Mouse (Mus musculus) inflammation-experienced regulatory T-cells, adult 6 months (primary cell): ENCODE measurements around the gene Stub1. TPM values are rescaled to one million over a fixed set of nuclear protein-coding genes. Genes with fewer than 3 reads are reported as not detected.

Experiments used
- ATAC-seq: one replicate; pipeline ENCODE4 v1.8.0; 2017
- polyA plus RNA-seq, 3 experiments: library from polyadenylated mRNA; unstranded; fragments of 100-300 nt; shearing (Covaris generic); gene quantifications; one replicate each; pipeline ENCODE4 v1.2.1; 2017

The Stub1 gene
- polyA plus RNA-seq, 3 experiments from 2014 or later, result 60.7 to 79.7 (median 78.2) TPM

DNA sequence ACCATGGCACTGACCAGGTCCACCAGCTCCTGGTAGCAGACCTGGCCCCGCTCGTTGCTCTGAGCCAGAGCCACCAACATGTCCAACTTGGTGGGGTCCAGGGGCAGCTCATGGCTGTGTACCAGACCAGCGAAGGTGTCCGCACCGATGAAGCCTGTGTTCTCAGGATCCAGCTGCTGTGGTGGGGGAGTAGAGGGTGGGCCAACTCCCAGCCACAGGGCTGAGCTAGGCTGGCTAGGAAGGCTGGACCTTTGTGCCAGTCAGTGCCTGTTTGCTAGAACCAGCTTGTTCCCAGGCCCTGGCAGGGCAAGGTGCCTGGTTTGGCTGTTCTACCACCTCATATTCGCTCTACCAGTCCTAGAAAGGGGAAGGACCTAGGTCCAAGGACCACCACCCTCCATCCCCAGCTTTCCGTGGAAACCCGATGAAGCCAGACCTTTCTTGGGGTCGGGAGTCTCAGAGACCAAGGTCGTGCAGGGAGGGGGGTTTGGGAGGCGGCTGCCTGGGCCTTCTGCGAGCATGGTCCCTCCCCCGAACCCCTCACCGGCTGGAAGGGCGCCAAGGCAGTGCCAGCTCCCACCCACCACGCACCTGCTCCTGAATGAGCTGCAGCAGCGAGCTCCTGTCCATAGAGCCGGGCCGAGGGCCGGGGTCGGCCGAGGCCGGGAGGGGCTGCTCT, 3.3 kb upstream of the Stub1 start:
- no peak for ATAC-seq

DNA sequence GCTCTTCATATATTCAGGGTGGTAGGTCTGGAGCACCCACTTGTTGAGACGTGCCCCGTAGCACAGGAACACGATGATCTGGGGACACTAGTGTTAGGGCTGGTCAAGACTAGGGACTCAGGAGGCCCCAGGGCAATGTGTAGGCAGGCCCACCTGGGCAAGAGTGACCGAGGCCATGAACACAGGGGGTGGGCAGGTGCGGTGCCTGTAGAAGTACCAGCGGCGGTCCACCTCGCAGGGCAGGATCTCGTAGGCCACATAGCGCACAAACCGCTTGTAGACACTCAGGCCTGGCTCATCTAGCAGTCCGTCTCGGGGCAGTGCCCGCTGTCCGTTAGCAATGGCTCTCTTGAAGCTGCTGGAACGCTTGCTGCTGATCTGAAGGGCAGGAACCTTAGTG, 2.6 kb upstream of the Stub1 start:
- no peak for ATAC-seq

DNA sequence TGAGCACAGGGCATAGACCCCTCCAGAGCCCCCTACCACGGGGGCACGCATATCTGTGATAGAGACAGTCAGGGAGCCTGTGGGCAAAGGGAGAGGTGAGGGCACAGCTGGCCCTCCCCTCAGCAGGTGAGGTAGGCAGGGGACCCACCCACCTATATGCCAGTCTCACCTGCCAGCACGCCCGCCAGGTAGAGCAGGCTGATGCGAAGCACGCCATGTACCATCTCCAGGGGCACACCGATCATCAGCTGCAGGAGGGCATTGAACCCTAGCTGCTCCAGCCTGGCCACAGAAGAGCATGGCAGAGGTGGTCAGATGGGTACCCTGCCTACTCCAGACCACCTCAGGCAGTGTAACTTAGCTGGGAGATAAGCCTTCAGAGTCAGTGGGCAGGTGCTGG, 2.1 kb upstream of the Stub1 start:
- ATAC-seq, result no peak

DNA sequence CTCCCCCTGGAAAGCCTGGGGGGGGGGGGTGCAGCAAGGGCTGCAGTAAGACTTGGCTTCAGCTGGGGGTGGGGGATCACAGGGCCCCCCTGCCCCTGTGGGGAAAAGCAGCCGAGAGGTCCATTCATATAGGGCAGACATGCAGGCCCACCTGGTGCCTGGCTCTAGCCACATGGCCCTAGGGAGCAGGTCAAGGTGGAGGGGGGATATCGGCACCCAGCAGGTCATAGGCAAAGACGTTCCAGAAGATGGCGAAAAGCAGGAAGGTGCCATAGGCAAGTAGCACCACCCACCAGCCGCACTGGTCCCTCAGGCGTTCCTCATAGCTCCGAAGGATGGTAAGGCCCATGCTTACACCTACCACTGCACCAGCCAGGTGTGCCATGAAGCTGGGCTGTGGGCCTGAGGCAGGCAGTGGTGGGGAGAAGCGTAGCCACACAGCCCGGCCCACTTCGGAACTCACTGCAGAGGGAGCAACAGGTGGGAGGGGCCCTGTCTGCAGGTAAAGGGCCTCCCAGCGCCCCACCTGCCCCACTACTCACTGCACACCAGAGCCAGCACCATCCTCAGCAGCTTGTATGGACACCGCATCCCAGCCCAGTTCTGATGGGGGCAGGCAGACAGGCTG, 1.5 kb upstream of the Stub1 start:
- no peak for ATAC-seq

DNA sequence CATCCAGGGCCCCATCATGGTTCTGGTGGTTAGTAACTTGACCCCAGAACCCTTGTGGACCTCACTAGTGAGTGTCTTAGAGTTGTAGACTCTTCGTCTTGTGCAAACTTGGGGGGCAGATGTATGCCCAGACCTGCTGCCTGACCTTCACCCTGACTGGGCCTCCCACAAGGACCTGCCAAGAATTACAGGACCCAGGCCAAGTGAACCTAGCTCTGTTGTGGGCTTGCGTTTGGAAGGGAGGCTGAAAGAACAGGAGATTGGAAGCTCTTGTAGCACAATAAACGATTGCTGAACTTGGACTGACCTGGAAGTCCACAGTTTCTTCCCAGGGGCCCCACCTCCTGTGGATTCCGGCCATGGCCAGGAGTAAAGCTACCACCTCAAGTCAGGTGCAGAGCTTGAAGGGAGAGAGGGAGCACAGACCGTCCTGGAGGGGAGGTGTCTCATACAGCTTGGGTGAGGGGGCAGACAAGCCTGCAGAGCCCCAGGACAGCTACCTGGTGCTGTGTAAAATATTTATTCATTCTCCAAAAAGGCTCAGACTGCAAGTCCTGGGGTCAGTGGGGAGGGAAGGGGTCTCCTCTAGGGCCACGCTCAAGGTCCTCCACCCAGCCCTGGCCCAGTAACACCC, 874 bp upstream of the Stub1 start:
- ATAC-seq, result no peak

DNA sequence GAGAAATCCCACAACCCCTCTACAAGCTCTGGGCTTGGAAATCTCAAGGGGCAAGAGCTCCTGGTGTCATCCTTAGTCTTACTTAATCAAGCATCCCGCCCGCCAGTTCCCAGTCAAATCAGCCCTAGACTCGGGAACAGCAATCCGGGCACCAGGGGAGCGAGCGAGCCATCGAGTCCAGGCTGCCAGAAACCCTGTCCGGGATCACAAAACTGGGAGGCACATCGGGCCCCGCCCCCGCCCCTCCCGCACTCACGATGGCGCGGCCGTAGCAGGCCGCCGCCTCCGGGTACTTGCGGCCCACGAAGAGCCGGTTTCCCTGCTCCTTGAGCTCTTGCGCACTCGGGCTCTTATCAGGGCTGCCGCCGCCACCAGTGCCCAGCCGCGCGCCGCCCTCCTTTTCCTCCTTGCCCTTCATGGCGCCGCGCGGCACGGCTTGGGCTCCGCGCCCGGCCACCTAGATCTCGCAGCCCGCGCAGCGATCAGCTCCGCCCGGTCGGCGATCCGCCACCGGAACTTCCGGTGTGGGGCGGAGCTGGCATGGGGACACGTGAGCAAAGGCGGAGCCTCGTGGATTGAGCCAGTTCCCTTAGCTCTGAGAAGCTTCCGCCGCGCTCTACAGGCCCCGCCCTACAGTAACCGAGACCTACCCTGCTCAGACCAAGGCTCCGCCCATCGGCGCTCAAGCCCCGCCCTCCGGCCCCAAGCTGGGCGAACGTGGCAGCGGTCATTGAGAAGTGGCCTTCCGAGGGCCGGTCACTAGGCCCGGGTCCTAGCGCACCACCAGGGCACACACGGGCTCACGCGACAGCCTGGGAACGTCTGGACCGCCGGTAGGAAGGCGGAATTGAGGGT, 541 bp downstream of the Stub1 start:
- peak; percentile 95 for ATAC-seq

DNA sequence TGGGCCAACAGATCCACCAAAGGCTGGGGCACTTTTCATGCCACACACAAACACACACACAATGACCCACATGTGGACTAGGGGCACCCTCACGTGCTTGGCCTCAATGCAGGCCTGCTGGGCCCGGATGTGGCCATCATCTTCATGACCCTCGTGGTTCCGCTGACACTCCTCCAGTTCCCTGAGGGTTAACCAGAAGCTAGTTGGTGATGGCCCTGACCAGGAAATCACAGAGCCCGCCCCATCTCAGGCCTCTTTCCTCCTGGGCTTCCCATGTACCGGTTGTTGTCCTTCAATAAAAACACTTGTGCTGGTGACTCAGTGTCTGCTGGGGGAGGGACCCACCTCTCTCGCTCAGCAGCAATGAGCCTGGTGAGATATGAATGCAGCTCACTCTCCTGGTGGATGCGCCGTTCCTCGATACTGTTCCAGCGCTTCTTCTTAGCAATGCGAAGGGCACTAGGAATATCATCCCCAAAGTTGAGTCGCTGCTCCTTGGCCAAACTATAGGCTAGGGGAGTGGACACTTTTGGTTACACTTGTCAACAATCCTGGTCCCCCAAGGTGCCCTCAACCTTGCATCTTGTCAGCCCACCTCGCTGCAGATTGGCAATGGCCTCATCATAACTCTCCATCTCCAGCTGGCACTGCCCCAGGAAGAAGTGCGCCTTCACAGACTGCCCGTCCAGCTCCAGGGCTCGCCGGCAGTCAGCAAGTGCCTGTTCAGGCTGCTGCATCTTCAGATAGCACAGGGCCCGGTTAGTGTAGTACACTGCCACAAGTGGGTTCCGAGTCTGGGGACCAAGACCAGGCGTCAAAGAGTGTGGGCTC, 1.5 kb downstream of the Stub1 start:
- ATAC-seq, result no peak

DNA sequence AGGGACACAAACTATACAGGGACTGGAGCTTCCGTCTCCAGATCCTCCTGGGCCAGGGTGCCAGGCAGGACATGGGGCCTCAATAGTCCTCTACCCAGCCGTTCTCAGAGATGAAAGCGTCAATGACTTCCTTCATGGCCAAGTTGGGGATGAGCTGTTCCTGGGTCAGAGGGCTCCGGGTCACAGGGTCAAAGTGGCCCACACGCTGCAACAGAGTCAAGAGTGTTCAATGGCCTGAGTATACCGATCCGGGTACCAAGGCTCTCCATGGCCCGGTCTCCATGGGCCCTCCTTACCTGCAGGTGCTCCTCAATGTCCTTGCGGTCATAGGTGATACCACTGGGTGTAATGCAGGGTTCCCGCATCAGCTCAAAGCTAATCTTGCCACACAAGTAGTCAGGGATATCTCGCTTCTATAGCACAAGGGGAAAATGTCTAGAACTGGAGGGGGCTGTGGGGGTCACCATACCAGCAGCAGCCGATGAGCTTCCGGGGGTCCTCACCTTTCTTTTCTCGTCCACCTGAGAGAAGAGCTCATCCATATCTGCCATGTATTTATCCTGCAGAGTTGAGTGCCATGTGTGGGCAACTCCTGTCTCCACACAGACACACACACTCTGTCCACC, 2.3 kb downstream of the Stub1 start:
- no peak for ATAC-seq

DNA sequence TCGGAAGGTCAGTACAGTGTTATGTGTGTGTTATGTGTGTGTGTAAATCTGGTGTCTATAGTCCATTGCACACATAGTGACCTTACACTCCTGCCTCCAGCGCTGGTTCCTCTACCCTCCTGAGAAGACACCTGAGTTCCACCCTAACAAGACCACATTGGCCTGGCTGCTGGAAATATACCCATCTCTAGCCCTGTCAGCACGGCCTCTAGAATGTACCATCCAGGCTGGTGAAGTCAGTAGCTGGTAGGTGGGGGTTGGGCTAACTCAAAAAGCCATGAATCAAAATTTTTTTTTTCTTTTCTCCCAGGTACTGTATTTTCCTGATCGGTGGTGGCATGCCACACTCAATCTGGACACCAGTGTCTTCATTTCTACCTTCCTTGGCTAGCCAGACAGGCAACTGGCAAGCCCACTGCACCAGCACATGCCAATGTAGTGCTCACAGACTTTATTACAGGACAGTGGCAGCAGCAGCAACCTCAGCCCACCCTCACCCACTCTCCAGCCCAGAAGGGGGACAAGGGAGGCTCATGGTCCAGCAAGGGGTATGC, 2.9 kb downstream of the Stub1 start:
- no peak for ATAC-seq

DNA sequence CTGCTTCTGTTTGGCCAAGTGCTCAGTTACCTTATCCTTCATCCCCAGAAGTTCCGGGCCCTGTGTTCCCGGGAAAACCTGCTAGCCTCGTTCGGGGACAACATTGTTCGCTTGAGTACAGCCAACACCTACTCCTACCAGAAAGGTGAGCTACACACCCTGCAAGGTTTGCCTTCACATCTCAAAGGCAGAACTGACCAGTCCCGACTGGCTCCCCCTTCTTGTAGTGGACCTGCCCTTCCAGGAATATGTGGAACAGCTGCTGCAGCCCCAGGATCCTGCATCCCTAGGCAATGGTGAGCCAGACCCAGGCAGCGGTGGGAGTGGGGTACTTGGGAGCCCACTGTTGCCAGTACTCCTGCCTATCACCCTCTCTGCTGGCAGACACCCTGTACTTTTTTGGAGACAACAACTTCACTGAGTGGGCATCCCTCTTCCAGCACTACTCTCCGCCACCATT, 3.6 kb downstream of the Stub1 start:
- no peak for ATAC-seq

DNA sequence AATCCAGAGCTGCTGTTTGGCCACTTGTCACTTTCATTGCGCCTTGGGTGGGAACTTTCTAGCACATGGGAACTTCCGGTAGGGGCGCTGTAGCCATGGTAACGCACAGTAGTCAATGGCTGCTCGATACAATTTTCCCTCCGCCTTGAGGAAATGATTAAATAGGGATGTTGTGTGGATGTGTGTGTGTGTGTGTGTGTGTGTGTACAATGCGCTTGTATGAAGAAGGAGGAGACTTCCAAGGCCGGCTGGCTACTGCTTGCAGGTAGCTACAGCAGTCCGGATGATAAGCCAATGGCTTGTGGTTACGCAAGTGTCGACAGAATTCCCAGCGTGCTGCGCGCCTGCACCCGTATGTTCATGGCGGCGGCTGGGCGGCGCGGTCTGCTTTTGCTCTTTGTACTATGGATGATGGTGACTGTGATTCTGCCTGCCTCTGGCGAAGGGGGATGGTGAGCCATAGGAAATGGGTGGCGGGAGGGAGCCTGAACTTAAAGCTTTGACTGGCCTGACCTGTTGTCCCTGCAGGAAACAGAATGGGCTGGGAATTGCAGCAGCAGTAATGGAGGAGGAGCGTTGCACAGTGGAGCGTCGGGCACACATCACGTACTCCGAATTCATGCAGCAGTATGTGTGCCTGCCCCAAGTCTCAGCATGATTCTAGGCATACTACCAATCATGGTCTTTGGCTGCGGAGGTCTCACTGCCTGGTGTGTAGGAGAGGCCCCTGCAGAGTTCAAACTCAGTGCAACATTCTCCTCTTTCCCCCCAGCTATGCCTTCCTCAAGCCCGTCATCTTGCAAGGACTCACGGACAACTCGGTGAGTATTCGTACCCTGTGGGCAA, 4.3 kb downstream of the Stub1 start, which contains the start of gene Jmjd8:
Gene Jmjd8 (plus strand): TSS at position 156 of the 846 bp plus-strand sequence.
- ATAC-seq, result peak; percentile 56

DNA sequence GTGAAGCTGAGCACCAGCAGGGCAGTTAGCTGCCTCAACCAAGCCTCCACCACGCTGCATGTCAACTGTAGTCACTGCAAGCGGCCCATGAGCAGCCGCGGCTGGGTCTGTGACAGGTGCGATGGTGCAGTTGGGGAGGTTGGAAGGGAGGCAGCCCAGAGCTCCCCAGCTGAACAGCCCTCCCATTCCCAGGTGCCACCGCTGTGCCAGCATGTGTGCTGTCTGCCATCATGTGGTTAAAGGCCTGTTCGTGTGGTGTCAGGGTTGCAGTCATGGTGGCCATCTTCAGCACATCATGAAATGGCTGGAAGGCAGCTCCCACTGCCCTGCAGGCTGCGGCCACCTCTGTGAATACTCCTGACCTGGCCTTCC, 5.0 kb downstream of the Stub1 start:
- ATAC-seq, result no peak

DNA sequence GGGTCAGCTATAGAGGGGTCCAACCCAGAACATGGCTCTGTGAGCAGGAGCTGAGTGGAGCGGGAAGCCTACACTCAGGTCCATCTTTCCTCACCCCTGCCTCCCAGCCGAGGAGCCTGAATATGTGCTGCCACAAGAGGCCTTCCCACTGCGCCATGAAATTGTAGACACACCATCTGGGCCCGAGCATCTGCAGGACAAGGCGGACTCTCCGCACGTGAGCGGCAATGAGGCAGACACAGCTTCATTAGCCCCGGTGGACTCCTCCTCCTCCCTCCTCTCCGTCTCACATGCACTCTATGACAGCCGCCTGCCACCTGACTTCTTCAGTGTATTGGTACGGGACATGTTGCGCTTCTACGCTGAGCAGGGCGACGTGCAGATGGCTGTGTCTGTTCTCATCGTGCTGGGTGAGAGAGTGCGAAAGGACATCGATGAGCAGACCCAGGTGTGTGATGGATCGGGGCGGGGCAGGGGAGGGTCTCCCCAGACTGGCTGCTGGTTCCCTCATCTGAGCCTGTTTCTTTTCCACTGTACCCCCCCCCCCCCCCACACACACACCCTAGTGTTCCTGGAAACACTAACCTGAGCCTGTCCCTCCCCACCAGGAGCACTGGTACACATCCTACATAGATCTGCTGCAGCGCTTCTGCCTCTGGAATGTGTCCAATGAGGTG, 5.5 kb downstream of the Stub1 start:
- ATAC-seq, result no peak

DNA sequence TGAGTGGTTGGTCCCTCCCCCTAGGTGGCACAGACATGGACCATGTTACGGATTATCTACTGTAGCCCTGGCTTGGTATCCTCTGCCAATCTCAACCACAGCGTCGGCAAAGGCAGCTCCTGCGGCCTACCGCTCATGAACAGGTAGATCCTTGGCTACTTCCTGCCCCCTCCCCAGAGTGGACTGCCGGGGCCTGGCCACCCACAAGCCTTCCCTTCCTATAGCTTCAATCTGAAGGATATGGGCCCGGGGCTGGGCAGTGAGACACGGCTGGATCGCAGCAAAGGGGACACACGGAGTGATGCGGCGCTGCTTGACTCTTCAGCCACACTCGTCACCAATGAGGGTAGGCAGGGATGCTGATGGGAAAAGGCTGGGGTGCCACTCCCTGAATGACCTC, 6.2 kb downstream of the Stub1 start:
- ATAC-seq, result no peak

DNA sequence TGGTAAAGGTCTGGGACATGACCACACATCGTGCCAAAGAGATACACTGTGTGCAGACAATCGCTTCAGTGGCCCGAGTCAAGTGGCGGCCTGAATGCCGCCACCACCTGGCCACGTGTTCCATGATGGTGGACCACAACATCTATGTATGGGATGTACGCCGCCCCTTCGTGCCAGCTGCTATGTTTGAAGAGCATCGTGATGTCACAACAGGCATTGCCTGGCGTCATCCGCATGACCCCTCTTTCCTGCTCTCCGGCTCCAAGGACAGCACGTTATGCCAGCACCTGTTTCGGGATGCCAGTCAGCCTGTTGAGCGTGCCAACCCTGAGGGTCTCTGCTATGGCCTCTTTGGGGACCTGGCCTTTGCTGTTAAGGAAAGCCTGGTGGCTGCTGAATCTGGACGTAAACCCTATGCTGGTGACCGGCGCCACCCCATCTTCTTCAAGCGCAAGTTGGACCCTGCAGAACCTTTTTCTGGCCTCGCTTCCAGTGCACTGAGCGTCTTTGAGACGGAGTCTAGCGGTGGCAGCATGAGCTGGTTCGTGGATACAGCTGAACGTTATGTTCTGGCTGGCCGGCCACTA, 7.1 kb downstream of the Stub1 start:
- no peak for ATAC-seq

DNA sequence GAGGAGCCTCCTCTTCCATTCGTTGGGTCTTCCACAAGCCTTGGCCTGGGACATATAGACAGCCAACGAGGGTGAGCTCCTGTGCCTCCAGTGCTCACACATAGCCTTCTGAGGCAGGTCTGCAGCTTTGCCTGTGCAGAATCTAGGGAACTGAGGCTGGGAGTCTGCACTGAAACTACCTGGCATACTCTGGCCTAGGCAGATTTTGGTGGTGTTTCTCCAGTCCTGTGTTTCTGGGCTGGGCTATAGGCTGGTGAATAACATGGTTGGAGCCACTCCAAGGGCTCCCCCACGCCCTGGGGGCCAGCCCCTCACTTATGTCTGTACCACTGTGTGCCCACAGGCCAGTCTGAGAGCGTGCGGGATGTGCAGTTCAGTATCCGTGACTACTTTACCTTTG, 7.9 kb downstream of the Stub1 start:
- no peak for ATAC-seq

DNA sequence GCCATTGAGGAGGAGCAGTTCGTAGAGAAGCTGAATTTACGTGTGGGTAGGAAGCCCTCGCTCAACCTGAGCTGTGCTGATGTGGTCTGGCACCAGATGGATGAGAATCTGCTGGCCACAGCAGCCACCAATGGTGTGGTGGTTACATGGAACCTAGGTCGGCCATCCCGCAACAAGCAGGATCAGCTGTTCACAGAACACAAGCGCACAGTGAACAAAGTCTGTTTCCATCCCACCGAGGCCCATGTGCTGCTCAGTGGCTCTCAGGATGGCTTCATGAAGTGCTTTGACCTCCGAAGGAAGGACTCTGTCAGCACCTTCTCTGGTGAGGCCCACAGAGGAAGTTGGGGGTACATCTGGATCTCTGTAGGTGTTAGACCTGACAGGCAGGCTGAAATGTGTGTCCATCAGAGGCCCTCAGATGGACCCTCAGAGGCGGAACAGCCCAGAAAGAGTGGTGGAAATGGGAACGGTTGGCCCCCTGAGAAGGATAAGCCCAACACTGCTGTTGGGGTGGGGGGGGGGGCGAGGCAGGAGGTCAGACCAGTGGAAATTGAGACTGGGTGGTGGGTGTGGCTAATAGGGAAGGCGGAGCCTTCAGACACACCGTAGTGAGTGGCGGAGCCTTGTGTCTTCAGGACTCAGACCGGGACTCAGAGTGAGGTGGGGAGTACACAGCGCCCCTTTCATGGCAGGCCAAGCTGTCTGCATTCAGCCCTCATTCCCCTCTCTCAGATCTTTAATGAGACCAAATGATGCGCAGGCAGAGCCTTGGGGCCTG, 8.7 kb downstream of the Stub1 start:
- no peak for ATAC-seq

DNA sequence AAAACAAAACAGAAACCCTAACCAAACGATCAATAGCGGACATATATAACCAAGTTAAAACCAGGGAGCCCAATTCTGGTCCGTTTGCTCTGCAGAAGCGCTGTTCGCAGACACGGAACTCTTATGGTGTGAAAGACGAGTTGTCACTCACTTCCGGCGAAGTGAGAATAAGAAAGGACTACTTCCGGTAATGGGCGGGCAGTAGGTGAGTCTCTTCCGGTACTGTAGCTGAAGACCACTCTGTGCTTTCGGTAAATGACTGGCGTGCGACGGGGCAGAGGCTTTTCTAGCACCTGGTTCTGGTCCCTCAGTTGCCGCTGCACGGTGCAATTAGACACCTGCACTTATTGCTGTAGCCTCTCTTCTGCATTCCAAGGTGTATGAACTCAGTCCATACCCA, 9.8 kb downstream of the Stub1 start, which contains the start of gene Wdr24:
Gene Wdr24 (plus strand): TSS at position 176 of the 400 bp plus-strand sequence.
- peak; percentile 94 for ATAC-seq
